Mouse (Mus musculus) lung, postnatal 0 days (tissue): ENCODE results near the gene Hdgfl2. TPM values are rescaled to one million over a fixed set of nuclear protein-coding genes. Genes with fewer than 3 reads are reported as not detected.
"Not testable (repeated sequence)": the region's sequence is repeated elsewhere in the genome, so short reads cannot be mapped to it uniquely, and the experiment has no call there.

Experiments used
- ATAC-seq: fragments of 200-750 bp; cut with Nextera tagmentation; 2 replicates; pipeline ENCODE4 v1.8.0; 2017; ENCODE audit warnings: moderate library complexity
- DNase-seq: peaks from one replicate; pipeline ENCODE4 v3.0.0-alpha.2; 2016; ENCODE audit warnings: low spot score
- H3K27ac ChIP-seq: fragments of 300-500 bp; sonication (generic); 2 replicates; pipeline ENCODE4 v1.5.1; 2014; ENCODE audit warnings: antibody characterized with exemption, mild to moderate bottlenecking, low read length, mixed read lengths
- H3K27me3 ChIP-seq: fragments of 300-500 bp; sonication (generic); replicated peaks from 2 replicates; pipeline ENCODE4 v1.6.1; 2014; ENCODE audit warnings: low read length, mixed read lengths; ENCODE audit not compliant: insufficient read depth
- H3K36me3 ChIP-seq: fragments of 300-500 bp; sonication (generic); 2 replicates; pipeline ENCODE4 v1.6.1; 2014; ENCODE audit warnings: low read length, mixed read lengths; ENCODE audit not compliant: insufficient read depth
- H3K4me1 ChIP-seq: fragments of 300-500 bp; sonication (generic); 2 replicates; pipeline ENCODE4 v1.6.1; 2014; ENCODE audit warnings: antibody characterized with exemption, low read depth, low read length, mixed read lengths; ENCODE audit not compliant: insufficient read depth
- H3K4me2 ChIP-seq: fragments of 300-500 bp; sonication (generic); replicated peaks from 2 replicates; pipeline ENCODE4 v1.6.1; 2014; ENCODE audit warnings: low read depth, mild to moderate bottlenecking, low read length, moderate library complexity, mixed read lengths
- H3K4me3 ChIP-seq: fragments of 300-500 bp; sonication (generic); 2 replicates; pipeline ENCODE4 v1.5.1; 2014; ENCODE audit warnings: low read depth, low read length
- H3K9ac ChIP-seq: fragments of 300-500 bp; sonication (generic); replicated peaks from 2 replicates; pipeline ENCODE4 v1.6.1; 2014; ENCODE audit warnings: low read depth, mild to moderate bottlenecking
- H3K9me3 ChIP-seq: fragments of 300-500 bp; sonication (generic); 2 replicates; pipeline ENCODE4 v1.6.1; 2016; ENCODE audit warnings: low read length, mixed read lengths
- CTCF ChIP-seq: IDR thresholded peaks from 2 replicates; pipeline ENCODE4 v1.5.1; 2016; ENCODE audit warnings: antibody characterized with exemption, mild to moderate bottlenecking
- EP300 ChIP-seq: IDR thresholded peaks from 2 replicates; pipeline ENCODE4 v1.6.1; 2016; ENCODE audit warnings: antibody characterized with exemption, mild to moderate bottlenecking, control low read depth
- WGBS: fragments of 180-500 bp; shearing (Covaris S2); extraction: QIAGEN DNeasy Blood & Tissue Kit; methylation state at CpG from one replicate; pipeline ENCODE4 v1.1.7; 2014; 5-methylcytosine and 5-hydroxymethylcytosine counted together
- polyA plus RNA-seq: library from polyadenylated mRNA; unstranded; fragments of >200 nt; fragmentation: Nextera tagmentation; extraction: Ambion mirVana; gene quantifications from 2 replicates; pipeline ENCODE4 v1.2.1, GENCODE M21; 2015

Gene Hdgfl2
- polyA plus RNA-seq, 1 experiment from 2014 or later, result 61.7 TPM

GRCm38 (mm10) chr17:56057381-56058120, 21.9 kb upstream of the Hdgfl2 start:
- Histone ChIP-seq H3K4me3 (no peak overlapping the region), H3K27ac (no peak overlapping the region), H3K4me1 (no peaks in the 10 kb centered on the region), H3K27me3 (no peaks in the 10 kb centered on the region), H3K4me2 (no peak overlapping the region), H3K9me3 (no peaks in the 10 kb centered on the region), H3K9ac (no peak overlapping the region), H3K36me3 (0 out of 2 replicates have a peak, but pooled peaks cover 6% of the 10 kb centered on the region)
- TF ChIP-seq EP300 (no peak), CTCF (no peak)
- ATAC-seq (no peak), DNase-seq (no peak)
- 81% methylated on average over 11 of the region's 11 CpGs for WGBS

- H3K27ac ChIP-seq, result no peak overlapping the region
- ATAC-seq, result no peak
- H3K27me3 ChIP-seq, result no peaks in the 10 kb centered on the region
- TF ChIP-seq EP300 (no peak), CTCF (no peak)
- no peaks in the 10 kb centered on the region for H3K9me3 ChIP-seq
- no peak overlapping the region for H3K4me2 ChIP-seq
- no peak overlapping the region for H3K9ac ChIP-seq
- no peak for DNase-seq
- WGBS, result 91% methylated on average over 7 of the region's 7 CpGs
- no peak overlapping the region for H3K4me3 ChIP-seq
- H3K4me1 ChIP-seq, result no peaks in the 10 kb centered on the region
- peaks cover 15% of the 10 kb centered on the region; the same call in 1 of the 2 replicates for H3K36me3 ChIP-seq
These were observed 17.4 kb upstream of the Hdgfl2 start for GRCm38 (mm10) chr17:56062081-56062480.

DNA sequence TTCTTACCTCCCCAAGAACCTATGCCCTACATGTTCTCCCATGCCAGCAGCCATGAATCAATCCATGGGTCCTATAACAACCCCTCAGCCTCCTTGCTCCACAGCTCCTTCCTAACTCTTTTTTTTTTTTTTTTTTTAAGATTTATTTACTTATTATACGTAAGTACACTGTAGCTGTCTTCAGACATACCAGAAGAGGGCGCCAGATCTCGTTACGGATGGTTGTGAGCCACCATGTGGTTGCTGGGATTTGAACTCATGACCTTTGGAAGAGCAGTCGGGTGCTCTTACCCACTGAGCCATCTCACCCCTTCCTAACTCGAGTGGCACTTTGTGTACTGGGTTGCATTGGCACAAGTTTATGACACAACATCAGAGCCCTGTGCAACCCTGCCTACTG, 13.7 kb upstream of the Hdgfl2 start:
- TF ChIP-seq CTCF, result peak; percentile 25
- 84% methylated on average over 5 of the region's 6 CpGs for WGBS
- H3K9ac ChIP-seq, result not testable (repeated sequence)

GRCm38 (mm10) chr17:56066451-56066850, 13.0 kb upstream of the Hdgfl2 start:
- ATAC-seq (no peak), DNase-seq (no peak)
- TF ChIP-seq CTCF (no peak), EP300 (no peak)
- H3K27ac ChIP-seq, result no peak overlapping the region
- no peak overlapping the region for H3K9ac ChIP-seq
- peaks cover 45% of the 10 kb centered on the region for H3K36me3 ChIP-seq
- no peaks in the 10 kb centered on the region for H3K9me3 ChIP-seq
- no peaks in the 10 kb centered on the region for H3K4me1 ChIP-seq
- no peak overlapping the region for H3K4me3 ChIP-seq
- H3K4me2 ChIP-seq, result no peak overlapping the region
- H3K27me3 ChIP-seq, result no peaks in the 10 kb centered on the region

More for the DNA sequence above, 13.7 kb upstream of the Hdgfl2 start:
- H3K27me3 ChIP-seq, H3K4me1 ChIP-seq, DNase-seq, H3K4me2 ChIP-seq, H3K4me3 ChIP-seq, H3K27ac ChIP-seq, H3K9me3 ChIP-seq, ATAC-seq: not testable (repeated sequence)
- H3K36me3 ChIP-seq, result peaks cover 38% of the 10 kb centered on the region

DNA sequence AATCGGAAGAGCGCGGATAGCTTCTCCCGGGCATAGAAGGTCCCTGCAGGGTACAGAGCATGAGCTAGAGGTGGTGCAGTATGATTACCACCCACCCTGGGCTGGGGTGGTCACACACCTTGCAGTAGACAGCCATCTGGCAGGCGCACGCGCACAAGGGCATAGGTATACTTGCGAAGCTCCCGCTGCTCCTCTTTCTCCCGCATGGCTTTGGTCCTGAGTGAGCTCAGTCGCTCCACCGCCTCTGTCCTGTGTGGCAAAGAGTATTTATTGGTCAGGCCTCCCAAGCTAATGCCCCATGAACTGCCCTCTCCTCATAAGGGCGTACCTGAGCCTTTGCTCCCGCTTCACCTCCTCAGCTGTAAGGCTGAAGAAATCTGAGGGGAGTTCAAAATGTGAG, 10.4 kb upstream of the Hdgfl2 start:
- TF ChIP-seq EP300 (no peak), CTCF (no peak)
- H3K4me3 ChIP-seq, result no peak overlapping the region
- ATAC-seq, result no peak
- H3K27ac ChIP-seq, result no peak overlapping the region
- H3K36me3 ChIP-seq, result peaks cover 38% of the 10 kb centered on the region
- WGBS, result 94% methylated on average over 14 of the region's 14 CpGs
- no peaks in the 10 kb centered on the region for H3K9me3 ChIP-seq
- H3K4me1 ChIP-seq, result peaks cover 2% of the 10 kb centered on the region; the same call in 1 of the 2 replicates
- no peaks in the 10 kb centered on the region for H3K27me3 ChIP-seq
- H3K9ac ChIP-seq, result no peak overlapping the region
- H3K4me2 ChIP-seq, result no peak overlapping the region
- no peak for DNase-seq

DNA sequence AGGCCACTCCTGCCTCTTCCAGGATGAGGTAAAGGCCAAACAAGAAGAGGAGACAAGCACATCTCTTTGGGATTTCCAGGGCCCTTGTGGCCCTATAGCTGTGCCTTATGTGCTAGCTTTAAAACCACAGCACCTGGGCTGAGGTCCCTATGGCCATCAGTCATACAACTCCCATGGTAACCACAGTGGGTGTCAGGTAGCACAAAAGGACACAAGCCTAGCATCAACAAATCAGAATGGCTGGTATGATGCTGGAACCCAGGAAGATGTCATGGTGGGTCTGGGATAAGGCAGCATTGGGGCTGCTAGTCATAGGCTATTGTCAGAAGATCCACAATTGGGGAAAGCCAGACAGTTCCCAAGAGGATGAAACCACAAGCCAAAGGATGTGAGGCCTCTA, 8.3 kb upstream of the Hdgfl2 start:
- no peak for TF ChIP-seq EP300
- TF ChIP-seq CTCF, result no peak
- peaks cover 12% of the 10 kb centered on the region; the same call in 1 of the 2 replicates for H3K4me1 ChIP-seq
- DNase-seq, result no peak
- ATAC-seq, result no peak
- H3K9me3 ChIP-seq, result no peaks in the 10 kb centered on the region
- no peak overlapping the region for H3K4me3 ChIP-seq
- H3K36me3 ChIP-seq, result peaks cover 38% of the 10 kb centered on the region
- H3K9ac ChIP-seq, result no peak overlapping the region
- H3K27ac ChIP-seq, result no peak overlapping the region
- no peak overlapping the region for H3K4me2 ChIP-seq
- H3K27me3 ChIP-seq, result no peaks in the 10 kb centered on the region
